Mouse (Mus musculus): ENCODE data around the gene Atxn7l1.
A peak's percentile ranks its signal among the peaks of the same experiment; 100 is the strongest.

Atxn7l1 gene

DNA sequence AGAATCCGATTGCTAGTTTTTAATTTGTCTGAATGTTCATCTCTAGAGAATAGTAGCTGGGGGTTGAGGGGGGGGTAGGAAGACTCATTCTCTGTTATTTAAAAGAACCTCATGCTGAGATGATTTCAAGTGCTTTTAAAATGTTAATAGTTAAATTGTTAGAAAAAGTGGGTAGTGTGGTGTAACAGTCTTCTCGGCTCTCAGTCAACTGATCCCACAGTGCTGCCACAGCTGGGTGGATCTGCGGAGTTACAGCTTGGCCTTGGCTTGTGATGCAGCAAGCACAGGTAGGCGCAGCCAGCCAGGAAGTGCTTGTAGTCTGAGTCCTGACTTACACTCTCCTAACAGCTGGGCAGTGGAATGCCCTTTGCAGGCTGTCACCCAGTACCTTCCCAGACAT is 125.7 kb downstream of the Atxn7l1 start:
- DNase-seq (ENCODE audit: low spot score in 2 of 2): no peak

DNA sequence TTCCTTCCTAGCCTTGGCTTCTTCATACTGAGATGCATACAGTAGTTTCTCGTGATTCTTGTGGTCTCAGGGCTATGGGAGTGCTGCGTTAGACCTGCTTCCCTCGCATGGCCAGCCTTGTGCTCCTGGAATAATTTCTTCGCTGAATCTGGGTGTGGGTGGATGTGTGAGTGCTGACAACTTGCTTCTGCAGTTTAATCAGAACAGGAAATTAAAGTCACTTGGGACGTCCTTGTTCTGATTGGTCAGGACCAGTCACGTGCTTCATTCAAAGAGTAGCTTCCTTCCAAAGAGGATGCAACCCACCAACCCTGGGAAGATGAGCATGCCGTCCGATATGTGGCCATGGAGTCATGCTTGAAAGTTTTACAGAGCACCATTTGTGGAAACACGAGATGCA is 126.2 kb downstream of the Atxn7l1 start:
- DNase-seq (ENCODE audit: low spot score in 2 of 2): no peak

DNA sequence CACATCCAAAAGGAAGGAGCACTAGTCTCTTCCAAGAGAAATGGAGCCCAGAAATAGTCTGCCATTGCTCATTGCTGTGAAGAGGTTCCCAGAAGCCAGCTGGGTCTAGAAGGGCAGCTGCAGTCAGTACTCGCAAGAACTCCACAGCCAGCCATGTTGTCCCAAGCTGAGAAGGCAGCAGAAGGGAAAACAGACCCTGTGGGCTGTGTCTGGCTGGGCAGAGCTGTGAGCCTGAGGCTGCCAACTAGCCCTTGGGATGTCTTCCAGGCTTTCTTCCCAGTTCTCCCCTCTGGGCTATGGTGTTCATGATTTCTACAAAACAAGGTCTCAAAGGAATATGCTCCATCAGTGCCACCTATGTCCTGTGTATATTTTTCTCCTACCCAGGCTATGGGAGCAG is 128.5 kb downstream of the Atxn7l1 start:
- DNase-seq (ENCODE audit: low spot score in 2 of 2): no peak

DNA sequence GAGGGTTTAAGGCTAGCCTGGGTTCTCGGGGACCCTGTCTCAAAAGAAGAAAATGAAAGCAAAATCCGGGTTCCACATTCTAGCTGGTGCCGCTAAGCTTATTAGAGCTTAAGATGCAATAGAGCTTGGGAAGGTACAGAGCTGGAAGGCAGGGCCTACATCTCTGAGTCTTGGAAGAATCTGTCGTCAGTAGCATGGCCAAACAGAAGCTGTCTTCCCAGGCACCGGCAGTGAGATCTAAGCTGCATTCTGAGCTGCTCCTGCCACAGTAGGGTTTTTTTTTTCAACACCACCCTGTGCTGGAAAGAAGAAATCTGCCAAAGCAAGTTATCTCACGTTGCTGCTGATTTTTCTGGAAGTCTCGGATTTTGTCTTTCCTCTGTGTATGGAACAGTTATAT is 129.9 kb downstream of the Atxn7l1 start:
- DNase-seq (ENCODE audit: low spot score in 2 of 2): no peak

DNA sequence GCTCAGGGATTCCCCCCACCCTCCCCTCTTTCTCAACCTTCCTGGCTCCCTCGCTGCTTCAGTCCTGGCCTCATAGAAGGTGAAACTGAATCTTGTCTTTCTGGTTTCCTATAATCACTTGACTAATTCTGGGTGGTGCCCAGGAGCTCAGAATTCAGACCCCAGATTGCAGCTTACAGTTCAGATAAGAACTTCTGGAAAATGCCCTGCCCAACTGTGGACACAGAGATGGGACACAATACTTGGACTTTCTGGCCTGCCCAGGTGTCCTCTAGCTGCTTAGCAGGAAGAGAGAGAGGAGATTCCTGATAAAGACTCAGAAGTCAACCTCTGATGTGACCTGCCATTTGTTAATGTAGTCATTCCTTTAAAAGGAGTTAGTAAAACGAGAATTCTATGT is 131.7 kb downstream of the Atxn7l1 start:
- no peak for DNase-seq (ENCODE audit: low spot score in 2 of 2)

DNA sequence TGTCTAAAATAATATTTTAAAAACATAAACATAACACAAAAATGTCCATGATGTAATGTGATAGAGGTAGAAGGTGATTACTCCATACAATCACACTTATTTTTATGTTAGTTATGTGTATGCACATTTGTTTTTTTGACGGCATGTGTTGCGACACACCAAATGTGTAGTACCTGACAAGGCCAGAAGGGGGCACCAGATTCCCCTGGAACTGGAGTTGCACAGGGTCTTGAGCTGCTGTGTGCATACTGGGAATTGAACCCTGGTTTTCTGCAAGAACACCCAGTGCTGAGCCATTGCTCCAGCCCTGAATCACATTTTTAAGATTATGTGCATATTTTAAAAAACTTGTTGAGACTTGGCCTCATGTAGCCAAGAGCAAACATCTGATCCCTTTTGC is 133.3 kb downstream of the Atxn7l1 start:
- peak; percentile 80 to 89 for DNase-seq (ENCODE audit: low spot score in 2 of 2)

DNA sequence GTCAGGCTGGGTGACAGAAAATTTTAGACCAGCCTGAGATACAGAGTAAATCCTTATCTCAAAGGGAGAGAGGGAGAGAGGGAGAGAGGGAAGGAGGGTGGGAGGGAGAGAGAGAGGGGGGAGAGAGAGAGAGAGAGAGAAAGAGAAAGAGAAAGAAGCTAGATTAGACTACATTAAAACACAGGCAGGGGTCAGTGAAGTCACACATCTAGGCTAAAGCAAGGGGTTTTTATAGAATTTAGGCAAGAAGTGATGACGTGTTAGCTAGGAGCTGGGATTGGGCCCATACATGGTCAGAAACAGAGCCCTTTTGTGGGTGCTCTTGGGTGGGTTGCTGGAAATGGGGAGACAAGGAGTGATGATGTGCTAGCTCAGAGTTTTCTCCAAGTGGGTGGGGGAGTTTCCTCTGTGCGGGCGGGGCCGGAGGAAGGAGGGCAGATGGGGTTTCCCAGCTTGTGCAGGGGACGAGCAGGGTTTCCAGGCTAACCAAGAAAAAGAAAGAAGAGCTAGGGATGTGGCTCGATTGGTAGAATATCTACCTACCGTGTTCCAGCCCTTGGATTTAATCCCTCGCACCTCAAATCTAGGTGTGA is 136.9 kb downstream of the Atxn7l1 start:
- no peak for DNase-seq (ENCODE audit: low spot score in 2 of 2)

DNA sequence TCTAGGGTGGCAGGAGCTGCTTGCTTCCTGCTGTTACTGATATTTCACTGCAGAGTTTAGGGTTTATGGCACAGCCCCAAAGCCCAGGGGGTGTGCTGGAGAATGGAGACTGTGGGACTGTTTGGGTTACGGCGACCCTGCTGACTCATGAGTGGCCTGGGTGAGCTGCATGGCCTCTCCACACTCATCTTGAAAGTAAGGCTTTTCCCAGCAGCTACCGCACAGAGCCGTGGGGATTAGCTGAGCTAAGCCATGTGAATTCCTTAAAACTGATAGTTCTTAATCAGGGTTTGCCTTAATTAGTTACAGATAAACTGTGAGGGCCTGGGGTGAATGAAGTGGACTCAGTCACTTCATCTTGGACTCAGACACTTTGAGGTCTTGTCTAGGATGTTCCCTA is 137.9 kb downstream of the Atxn7l1 start:
- DNase-seq (ENCODE audit: low spot score in 2 of 2): no peak

DNA sequence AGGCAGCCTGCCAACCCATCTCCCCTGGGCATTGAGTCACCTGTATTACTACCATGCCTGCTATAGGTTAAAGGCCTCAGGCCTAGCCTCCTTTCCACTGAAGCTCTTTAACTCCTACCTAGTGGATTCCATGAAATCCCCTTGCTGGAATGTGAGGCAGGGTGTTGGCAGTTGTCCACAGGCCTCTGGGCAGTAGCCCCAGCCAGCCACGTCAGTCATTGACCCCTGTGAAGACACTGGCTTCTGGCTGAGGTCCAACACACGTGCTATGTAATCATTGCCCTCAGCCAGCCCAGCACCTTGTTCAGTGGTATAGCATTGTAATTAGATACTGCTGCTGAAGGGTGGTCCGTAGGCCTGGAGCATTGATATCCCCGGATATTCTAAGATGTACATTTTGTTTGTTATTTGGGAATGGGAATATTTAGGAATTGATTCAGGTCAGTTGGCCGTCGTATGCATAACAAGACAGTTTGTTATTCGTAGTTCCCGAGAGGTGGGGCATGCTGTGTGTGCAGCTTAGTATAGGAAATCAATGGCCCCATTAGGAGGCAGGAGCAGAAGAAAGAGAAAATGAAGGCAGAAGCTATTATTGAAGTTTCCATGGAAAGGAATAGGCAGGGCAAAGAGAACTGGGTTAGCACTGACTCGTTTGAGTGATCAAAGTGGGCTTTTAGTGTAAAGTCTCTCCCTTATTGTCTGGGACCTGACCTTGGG is 138.6 kb downstream of the Atxn7l1 start:
- DNase-seq (ENCODE audit: low spot score in 2 of 2): no peak

DNA sequence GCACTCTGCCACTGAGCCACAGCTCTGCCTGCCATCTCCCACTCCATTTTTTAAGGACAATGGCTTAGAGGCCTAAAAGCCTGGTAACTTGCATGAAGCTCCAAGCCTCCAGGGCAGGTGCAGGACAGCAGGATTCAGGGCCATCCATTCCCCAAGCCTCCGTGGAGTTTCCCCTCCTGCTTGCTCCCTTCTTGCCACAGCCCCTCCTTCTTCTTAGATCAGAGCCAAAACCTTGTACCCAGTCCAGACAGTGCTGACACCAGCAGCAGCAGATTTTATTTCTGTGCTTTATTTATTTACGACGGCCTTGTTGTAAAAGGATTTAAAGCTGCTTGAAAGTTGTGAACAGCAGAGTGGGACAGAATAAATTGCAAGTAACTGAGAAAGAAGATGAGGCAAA is 140.2 kb downstream of the Atxn7l1 start:
- no peak for DNase-seq (ENCODE audit: low spot score in 2 of 2)

DNA sequence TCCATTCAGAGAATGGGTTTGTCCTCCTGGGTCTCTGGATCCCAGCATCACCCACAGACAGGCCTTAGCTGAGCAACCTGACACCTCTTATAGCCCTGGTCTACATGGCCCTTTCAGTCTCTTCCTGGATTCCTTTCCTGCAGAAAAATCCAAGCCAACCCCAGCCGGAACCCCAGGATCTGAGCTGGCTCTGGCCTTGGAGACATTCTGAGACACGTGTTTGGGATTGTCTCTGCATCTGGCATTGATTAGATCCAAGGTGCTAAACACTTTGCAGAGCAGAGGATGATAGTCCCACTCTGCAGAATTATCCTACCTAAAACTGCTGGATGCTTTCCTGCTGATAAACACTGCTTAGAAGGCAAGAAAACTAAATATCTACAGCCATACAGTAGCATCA is 141.3 kb downstream of the Atxn7l1 start:
- no peak for DNase-seq (ENCODE audit: low spot score in 2 of 2)

DNA sequence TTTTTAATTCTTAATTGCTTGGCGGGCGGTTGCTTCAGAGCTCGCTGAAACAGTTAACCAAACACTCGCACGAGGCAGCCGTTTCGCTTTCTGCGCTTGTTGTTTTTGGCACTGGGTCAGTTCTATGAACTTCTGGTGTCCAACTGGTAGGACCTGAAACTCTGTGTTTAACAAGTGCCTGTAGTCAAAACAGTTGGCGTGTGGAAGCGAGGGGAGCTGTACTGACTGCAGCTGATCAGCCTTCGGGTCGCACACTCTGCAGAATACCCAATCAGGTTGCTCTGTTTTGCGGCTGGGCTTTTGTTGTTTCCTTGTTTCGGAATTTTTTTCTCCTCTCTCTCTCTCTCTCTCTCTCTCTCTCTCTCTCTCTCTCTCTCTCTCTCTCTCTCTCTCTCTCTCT is 154.6 kb downstream of the Atxn7l1 start:
- DNase-seq (ENCODE audit: low spot score in 2 of 2): peak; percentile 59 to 68

DNA sequence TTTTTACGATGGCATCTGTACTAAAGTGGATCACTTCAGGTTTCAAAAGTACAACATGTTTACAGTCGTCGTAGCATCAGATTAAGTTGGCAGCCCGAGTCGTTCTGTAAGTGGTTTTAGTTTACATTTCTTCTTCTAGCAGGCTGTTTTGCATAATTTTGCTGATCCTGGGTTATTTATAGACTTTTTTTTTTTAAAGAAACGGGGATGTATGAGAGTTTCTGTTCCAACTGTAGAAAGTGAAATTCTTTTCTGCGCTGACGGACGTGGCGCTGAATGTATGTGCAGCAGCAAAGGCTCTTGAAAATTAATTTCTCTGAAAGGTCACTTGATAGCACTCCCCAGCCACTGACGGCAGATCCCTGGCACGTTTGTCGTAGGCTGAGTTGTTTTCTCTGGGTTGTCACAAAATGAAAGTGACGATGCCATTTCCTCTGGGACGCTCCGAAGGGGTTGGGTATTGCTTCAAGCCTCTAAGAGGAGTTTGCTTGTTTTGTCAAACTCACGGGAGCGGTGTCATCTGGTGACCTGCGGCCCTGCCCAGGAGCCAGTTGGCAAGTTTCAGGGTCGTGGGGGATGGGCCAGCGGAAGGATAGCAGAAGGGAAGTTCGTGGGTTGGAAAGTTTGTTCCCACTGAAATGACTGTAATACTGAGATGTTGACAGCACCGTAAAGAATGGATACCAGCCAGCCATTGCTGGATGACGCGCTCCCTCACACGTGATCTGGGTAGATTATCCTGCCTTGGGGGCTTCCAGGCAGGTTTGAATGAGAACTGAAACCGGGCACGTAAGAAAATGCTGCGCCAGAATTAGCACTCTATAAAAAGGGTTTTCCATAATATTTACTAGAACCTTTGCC is 155.3 kb downstream of the Atxn7l1 start:
- peak; percentile 67 to 73 for DNase-seq (ENCODE audit: low spot score in 2 of 2)

DNA sequence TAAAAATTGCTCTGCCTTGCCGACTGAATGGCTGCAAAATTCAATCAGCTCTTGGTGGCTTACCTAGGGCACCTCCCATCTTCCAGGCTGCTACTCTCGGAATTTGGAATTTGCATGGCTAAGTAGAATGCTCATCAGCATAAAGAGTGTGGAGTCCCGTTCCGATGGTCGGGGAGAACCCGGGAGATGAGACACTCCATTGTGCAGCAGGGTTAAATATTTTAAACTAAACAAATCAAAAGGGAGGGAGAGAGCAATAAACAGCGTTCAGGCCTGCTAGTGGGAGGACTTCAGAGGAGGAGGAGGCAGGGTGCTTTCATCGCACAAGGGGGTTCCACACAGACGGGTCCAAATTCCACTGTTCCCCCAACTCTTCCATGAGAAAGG is 155.9 kb downstream of the Atxn7l1 start:
- no peak for DNase-seq (ENCODE audit: low spot score in 2 of 2)

DNA sequence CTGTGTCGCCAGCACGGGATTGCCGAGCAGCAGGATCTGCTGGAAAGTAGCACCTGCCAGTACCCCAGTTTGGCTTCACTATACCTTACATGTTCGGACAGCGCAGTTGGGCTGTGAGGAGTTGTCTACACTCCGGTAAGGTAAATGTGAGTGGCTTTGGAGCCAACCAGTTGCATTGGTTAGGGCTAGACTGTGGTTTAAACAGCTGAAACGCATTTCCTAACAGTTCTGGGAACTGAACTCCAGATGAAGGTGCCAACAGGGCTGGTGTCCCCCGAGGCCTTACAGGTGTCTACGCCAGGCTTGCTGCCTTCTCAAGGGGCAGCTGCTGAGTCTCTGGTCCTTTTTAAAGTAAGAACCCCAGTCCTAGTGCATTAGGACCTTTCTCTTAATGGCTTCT is 157.6 kb downstream of the Atxn7l1 start:
- no peak for DNase-seq (ENCODE audit: low spot score in 2 of 2)

DNA sequence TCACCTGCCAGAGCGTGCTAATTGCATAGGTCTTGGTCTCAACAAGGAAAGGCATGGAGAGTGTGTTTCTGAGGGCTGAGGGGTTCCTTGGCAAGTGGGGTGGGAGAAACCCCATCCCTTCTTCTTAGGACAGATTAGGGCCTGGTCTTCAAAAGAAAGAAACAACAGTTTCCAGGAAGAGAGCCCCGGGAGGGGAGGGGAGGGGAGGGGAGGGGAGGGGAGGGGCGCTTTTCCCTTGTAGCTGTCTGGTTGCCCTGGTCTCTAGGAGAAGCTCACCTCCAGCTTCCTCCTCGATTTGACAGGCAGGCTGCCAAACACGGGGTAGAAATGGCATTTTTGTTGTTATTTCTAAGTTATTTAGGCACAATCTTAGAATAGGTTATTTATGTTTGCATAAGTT is 159.0 kb downstream of the Atxn7l1 start:
- no peak for DNase-seq (ENCODE audit: low spot score in 2 of 2)

DNA sequence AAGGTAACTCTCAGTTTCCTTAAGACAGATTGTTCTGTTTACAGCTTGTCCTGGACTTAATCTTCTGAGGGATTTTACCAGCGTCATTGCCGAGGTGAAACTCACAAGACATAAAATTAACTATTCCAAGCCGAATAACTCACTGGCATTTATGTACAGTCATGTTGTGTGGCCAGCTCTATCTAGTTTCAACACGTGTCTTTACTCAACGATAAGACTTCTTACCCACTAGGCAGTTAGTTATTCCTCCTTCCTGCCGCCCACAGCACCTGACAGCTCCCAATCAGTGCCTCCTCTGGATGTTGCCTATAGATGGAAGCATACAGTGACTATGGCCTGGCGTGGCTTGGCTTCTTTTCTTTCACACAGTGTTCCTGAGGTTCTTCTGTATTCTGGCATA is 161.2 kb downstream of the Atxn7l1 start:
- no peak for DNase-seq (ENCODE audit: low spot score in 2 of 2)

DNA sequence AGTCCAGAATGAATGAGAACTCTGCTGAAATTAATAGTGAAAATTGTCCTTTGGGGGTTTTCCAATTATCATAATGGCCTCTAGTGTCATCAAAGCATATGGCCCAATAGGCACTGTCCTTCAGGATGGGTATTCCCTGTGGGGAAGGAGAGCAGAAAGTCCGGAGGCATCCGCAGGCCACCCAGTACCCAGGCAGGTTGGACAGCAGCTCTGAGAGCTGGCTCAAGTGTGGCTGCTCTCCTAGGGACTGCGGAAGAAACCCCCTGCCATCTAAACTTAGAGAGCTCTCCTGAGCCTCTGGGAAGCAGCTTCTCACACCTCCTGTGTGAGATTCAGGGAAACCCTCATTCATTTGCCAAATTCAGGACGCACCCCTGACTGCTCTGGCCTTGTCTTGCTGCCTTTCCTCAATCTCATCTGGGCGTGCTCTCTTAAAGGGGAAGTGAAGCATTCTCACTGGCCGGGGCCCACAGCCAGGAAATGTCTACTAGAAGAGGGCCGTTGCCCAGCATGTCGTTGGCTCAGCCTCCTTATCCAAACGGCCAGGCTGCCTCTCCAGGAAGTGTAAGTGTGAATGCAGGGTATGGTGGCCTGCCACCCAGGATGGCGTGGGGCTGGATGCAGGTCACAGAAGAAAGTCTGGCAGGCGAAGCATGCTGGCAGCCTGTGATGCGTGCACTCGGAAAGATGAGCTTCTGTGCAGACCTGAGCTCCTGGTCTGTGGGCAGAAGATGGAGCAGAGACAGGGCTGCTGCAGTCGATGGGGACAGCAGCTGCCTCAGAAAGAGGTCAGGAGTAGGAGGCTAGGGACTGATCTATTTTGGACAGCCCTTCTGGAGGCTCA is 166.6 kb downstream of the Atxn7l1 start:
- peak; percentile 68 to 79 for DNase-seq (ENCODE audit: low spot score in 2 of 2)

DNA sequence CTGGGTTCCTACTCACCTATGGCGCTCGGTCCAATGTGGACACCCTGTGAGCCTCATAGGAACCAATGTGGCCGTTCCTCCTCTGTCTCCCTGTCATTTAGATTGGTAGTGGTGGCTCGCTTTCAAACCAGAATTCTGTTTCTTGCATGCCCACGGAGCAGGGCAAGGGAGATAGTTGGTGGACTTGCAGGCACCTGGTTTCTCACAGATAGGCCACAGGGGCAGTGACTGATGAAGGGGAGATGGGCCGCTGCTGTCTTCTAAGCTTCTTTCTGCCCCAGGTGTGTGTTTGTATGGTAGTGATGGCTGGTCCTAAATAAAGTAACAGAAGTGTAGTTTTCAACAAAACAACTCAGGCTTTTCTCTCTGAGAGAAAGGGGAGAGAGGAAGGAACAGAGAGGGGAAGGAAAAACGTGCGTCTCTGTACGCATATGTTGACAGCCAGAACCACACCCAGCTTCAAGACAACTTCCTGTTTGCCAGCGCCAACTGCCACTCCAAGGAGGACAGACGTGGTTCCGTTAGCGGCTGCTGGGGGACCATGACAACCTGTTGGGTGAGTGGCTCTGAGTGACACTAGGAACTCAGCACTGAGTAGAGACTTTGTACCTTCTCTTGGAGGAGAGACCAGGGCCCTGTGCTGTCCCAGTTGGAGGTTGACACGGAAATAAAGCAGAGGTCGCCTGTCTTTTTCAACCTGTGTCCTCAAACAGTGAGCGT is 167.6 kb downstream of the Atxn7l1 start:
- peak; percentile 71 to 79 for DNase-seq (ENCODE audit: low spot score in 2 of 2)

DNA sequence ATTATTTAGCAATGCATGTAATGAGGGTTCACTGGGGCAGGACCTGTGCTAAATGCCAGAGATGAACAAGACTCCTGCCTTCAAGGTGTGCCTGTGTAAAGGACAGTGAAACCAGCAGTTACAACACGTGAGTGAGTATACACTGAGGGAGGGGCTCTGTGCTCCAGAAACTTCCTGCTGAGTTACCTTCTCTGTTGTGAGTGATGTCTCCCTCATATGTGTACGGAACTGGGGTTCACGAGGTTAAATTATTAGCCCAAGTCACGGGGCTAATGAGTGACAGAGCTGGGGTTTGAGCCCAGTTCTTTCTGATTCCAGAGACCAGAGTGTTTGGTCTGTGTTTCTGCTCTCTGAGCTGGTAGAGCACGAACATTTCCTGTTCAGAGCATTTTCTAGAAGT is 168.3 kb downstream of the Atxn7l1 start:
- peak in 1 of 2 experiments; percentile 51 for DNase-seq (ENCODE audit: low spot score in 2 of 2)

DNA sequence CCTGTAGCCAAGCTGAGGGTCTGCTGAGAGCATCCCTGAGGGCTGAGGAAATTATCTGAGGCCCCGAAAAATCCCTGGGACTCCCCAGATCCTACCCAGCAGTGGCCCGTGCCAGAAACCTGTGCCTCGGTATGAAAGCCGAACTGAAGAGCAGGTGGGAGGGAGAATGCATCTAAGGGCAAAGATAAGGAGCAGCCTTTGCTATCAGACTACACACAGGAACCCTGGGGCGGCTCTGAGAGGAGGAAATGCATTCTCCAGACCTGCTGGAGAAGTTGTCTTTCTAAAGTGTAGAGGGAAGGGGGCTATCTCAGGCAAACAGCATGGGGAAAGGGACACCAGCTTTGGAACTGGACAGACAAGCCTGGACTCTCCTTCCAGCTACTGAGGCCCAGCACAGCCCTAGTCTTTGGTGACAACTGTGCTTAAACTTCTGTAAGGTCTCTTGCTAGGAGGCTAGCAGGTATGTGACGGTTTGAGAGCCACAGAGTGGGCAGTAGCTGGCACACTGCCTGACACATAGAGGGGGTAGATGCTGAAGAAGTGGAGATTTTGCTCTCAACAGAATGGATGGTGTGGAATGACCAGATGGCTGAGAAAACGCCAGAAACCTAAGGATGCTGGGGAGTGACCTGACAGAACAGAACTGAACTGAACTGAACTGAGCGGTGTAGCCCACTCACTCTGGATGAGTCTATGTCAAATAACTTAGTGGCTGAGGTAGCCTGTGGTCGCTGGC is 170.5 kb downstream of the Atxn7l1 start:
- DNase-seq (ENCODE audit: low spot score in 2 of 2): peak in 1 of 2 experiments; percentile 67

All from spleen, postnatal 10 days (tissue).